Mouse (Mus musculus) lung, postnatal 0 days (tissue): Measurements from ENCODE around the gene Ints4. TPM values are rescaled to one million over a fixed set of nuclear protein-coding genes. Genes with fewer than 3 reads are reported as not detected.

Experiments
- ATAC-seq: fragments of 200-750 bp; cut with Nextera tagmentation; 2 replicates; pipeline ENCODE4 v1.8.0; 2017; ENCODE audit warnings: moderate library complexity
- DNase-seq: peaks from one replicate; pipeline ENCODE4 v3.0.0-alpha.2; 2016; ENCODE audit warnings: low spot score
- H3K27ac ChIP-seq: fragments of 300-500 bp; sonication (generic); 2 replicates; pipeline ENCODE4 v1.5.1; 2014; ENCODE audit warnings: antibody characterized with exemption, mild to moderate bottlenecking, low read length, mixed read lengths
- H3K27me3 ChIP-seq: fragments of 300-500 bp; sonication (generic); replicated peaks from 2 replicates; pipeline ENCODE4 v1.6.1; 2014; ENCODE audit warnings: low read length, mixed read lengths; ENCODE audit not compliant: insufficient read depth
- H3K36me3 ChIP-seq: fragments of 300-500 bp; sonication (generic); 2 replicates; pipeline ENCODE4 v1.6.1; 2014; ENCODE audit warnings: low read length, mixed read lengths; ENCODE audit not compliant: insufficient read depth
- H3K4me1 ChIP-seq: fragments of 300-500 bp; sonication (generic); 2 replicates; pipeline ENCODE4 v1.6.1; 2014; ENCODE audit warnings: antibody characterized with exemption, low read depth, low read length, mixed read lengths; ENCODE audit not compliant: insufficient read depth
- H3K4me2 ChIP-seq: fragments of 300-500 bp; sonication (generic); replicated peaks from 2 replicates; pipeline ENCODE4 v1.6.1; 2014; ENCODE audit warnings: low read depth, mild to moderate bottlenecking, low read length, moderate library complexity, mixed read lengths
- H3K4me3 ChIP-seq: fragments of 300-500 bp; sonication (generic); 2 replicates; pipeline ENCODE4 v1.5.1; 2014; ENCODE audit warnings: low read depth, low read length
- H3K9ac ChIP-seq: fragments of 300-500 bp; sonication (generic); replicated peaks from 2 replicates; pipeline ENCODE4 v1.6.1; 2014; ENCODE audit warnings: low read depth, mild to moderate bottlenecking
- H3K9me3 ChIP-seq: fragments of 300-500 bp; sonication (generic); 2 replicates; pipeline ENCODE4 v1.6.1; 2016; ENCODE audit warnings: low read length, mixed read lengths
- CTCF ChIP-seq: IDR thresholded peaks from 2 replicates; pipeline ENCODE4 v1.5.1; 2016; ENCODE audit warnings: antibody characterized with exemption, mild to moderate bottlenecking
- EP300 ChIP-seq: IDR thresholded peaks from 2 replicates; pipeline ENCODE4 v1.6.1; 2016; ENCODE audit warnings: antibody characterized with exemption, mild to moderate bottlenecking, control low read depth
- WGBS: fragments of 180-500 bp; shearing (Covaris S2); extraction: QIAGEN DNeasy Blood & Tissue Kit; methylation state at CpG from one replicate; pipeline ENCODE4 v1.1.7; 2014; 5-methylcytosine and 5-hydroxymethylcytosine counted together
- polyA plus RNA-seq: library from polyadenylated mRNA; unstranded; fragments of >200 nt; fragmentation: Nextera tagmentation; extraction: Ambion mirVana; gene quantifications from 2 replicates; pipeline ENCODE4 v1.2.1, GENCODE M21; 2015

The Ints4 gene
- polyA plus RNA-seq, 1 experiment from 2014 or later, result 21.2 TPM

- TF ChIP-seq CTCF (no peak), EP300 (0 out of 2 replicates have a peak, but pooled peaks have one; percentile 11)
- H3K4me1 ChIP-seq, result no peaks in the 10 kb centered on the region; the same call in 1 of the 2 replicates
- peak overlapping the region; percentile 87 for H3K4me2 ChIP-seq
- no peaks in the 10 kb centered on the region for H3K36me3 ChIP-seq
- WGBS, result under 1% methylated on average over 37 of the region's 65 CpGs
- ATAC-seq, result peak; percentile 13
- no peaks in the 10 kb centered on the region for H3K27me3 ChIP-seq
- H3K4me3 ChIP-seq, result peak overlapping the region; percentile 99
- DNase-seq, result peak; percentile 42
- no peaks in the 10 kb centered on the region for H3K9me3 ChIP-seq
- H3K9ac ChIP-seq, result peak overlapping the region; percentile 70
- H3K27ac ChIP-seq, result peak overlapping the region; percentile 97
These were observed 99.5 kb downstream of the Ints4 start for GRCm38 (mm10) chr7:97579976-97580842.

GRCm38 (mm10) chr7:97580843-97581214 lies 100.1 kb downstream of the Ints4 start:
- DNase-seq (peak; percentile 94), ATAC-seq (peak; percentile 43)
- no peaks in the 10 kb centered on the region for H3K9me3 ChIP-seq
- peak overlapping the region; percentile 97 for H3K27ac ChIP-seq
- H3K27me3 ChIP-seq, result no peaks in the 10 kb centered on the region
- H3K4me3 ChIP-seq, result peak overlapping the region; percentile 99
- H3K36me3 ChIP-seq, result no peaks in the 10 kb centered on the region
- peak overlapping the region; percentile 70 for H3K9ac ChIP-seq
- TF ChIP-seq EP300, result no peak
- peak; percentile 43 for TF ChIP-seq CTCF
- H3K4me1 ChIP-seq, result no peaks in the 10 kb centered on the region; the same call in 1 of the 2 replicates
- H3K4me2 ChIP-seq, result peak overlapping the region; percentile 87
- WGBS, result 0% methylated on average over 11 of the region's 11 CpGs

GRCm38 (mm10) chr7:97588506-97588905 lies 107.8 kb downstream of the Ints4 start:
- WGBS, result 83% methylated on average over 5 of the region's 5 CpGs
- Histone ChIP-seq H3K9me3 (no peaks in the 10 kb centered on the region), H3K9ac (no peak overlapping the region), H3K36me3 (no peaks in the 10 kb centered on the region), H3K27ac (no peak overlapping the region), H3K4me1 (peaks cover 11% of the 10 kb centered on the region; the same call in 1 of the 2 replicates), H3K4me3 (no peak overlapping the region), H3K4me2 (no peak overlapping the region), H3K27me3 (no peaks in the 10 kb centered on the region)
- no peak for ATAC-seq
- no peak for DNase-seq
- TF ChIP-seq EP300 (no peak), CTCF (no peak)

GRCm38 (mm10) chr7:97590488-97590887 lies 109.7 kb downstream of the Ints4 start:
- no peaks in the 10 kb centered on the region for H3K27me3 ChIP-seq
- TF ChIP-seq CTCF (no peak), EP300 (no peak)
- ATAC-seq (no peak), DNase-seq (no peak)
- H3K4me1 ChIP-seq, result peaks cover 11% of the 10 kb centered on the region; the same call in 1 of the 2 replicates
- H3K9ac ChIP-seq, result no peak overlapping the region
- H3K36me3 ChIP-seq, result no peaks in the 10 kb centered on the region
- no peaks in the 10 kb centered on the region for H3K9me3 ChIP-seq
- H3K4me3 ChIP-seq, result no peak overlapping the region
- no peak overlapping the region for H3K27ac ChIP-seq
- no peak overlapping the region for H3K4me2 ChIP-seq
- WGBS, result 22% methylated on average over 3 of the region's 3 CpGs

Other genes with a start within 250 kb of the Ints4 start
- 1.5 and 1.6 TPM in 2 replicates for gene Usp35, start 148.9 kb upstream of the Ints4 start, polyA plus RNA-seq
- 5.7 and 6.1 TPM in 2 replicates for gene Kctd21, start 148.6 kb upstream of the Ints4 start, polyA plus RNA-seq
- gene Alg8, start 109.3 kb upstream of the Ints4 start, polyA plus RNA-seq, result 11.0 TPM in 2 replicates
- gene Ndufc2, start 81.0 kb upstream of the Ints4 start, polyA plus RNA-seq, result 461 and 535 TPM in 2 replicates
- gene Thrsp, start 63.2 kb upstream of the Ints4 start, polyA plus RNA-seq, result 2.4 and 2.5 TPM in 2 replicates
- gene Kctd14, start 29.6 kb upstream of the Ints4 start, polyA plus RNA-seq, result 4.8 and 6.7 TPM in 2 replicates
- 56.1 and 56.3 TPM in 2 replicates for gene Aamdc, start 98.5 kb downstream of the Ints4 start, polyA plus RNA-seq
- 16.2 and 17.4 TPM in 2 replicates for gene Rsf1, start 98.9 kb downstream of the Ints4 start, polyA plus RNA-seq
- 72.0 and 73.3 TPM in 2 replicates for gene Clns1a, start 215.7 kb downstream of the Ints4 start, polyA plus RNA-seq